9 mouse cellular contexts compared by ENCODE assay signal in genomic region chr8:127331751-127332150, GRCm38 (mm10).
DNase-seq lines count a peak whose midpoint lies in the region; ATAC-seq and TF ChIP-seq lines count a peak whose summit lies in the region.
"Had no signal": no experiment of that assay in that cellular context is flagged by ENCODE, and none has a peak within 500 bp of the region (broad histone marks: within the 10 kb centered on the region; RNA-seq: fewer than 3 reads in every experiment).

No protein-coding gene starts in this region.

- H3K36me3 ChIP-seq in kidney, adult 2 months (ENCODE audit: control insufficient read depth, insufficient read depth, low read length), result no peaks in the 10 kb centered on the region
- H3K36me3 ChIP-seq in kidney, embryonic 16.5 days (ENCODE audit: insufficient read depth, low read length), result no peaks in the 10 kb centered on the region
- no peaks in the 10 kb centered on the region for H3K36me3 ChIP-seq in G1E (replicated peaks)
- H3K36me3 ChIP-seq in liver, embryonic 13.5 days, result no peaks in the 10 kb centered on the region
- H3K36me3 ChIP-seq: midbrain, embryonic 12.5 days had no signal

- H3K27me3 ChIP-seq in kidney, adult 2 months (replicated peaks; ENCODE audit: control insufficient read depth, insufficient read depth, low read length), result no peaks in the 10 kb centered on the region
- H3K27me3 ChIP-seq in kidney, embryonic 16.5 days (ENCODE audit: insufficient read depth, low read length), result no peaks in the 10 kb centered on the region
- no peaks in the 10 kb centered on the region for H3K27me3 ChIP-seq in G1E (ENCODE audit: insufficient read depth, low read length)
- no peaks in the 10 kb centered on the region for H3K27me3 ChIP-seq in liver, embryonic 13.5 days
- H3K27me3 ChIP-seq: midbrain, embryonic 12.5 days had no signal

- peaks cover 14% of the 10 kb centered on the region; the same call in 1 of the 2 replicates for H3K4me1 ChIP-seq in kidney, adult 2 months (ENCODE audit: control insufficient read depth, insufficient read depth, low read length)
- H3K4me1 ChIP-seq in kidney, embryonic 16.5 days (ENCODE audit: insufficient read depth, low read length), result peaks cover 8% of the 10 kb centered on the region; the same call in 1 of the 2 replicates
- H3K4me1 ChIP-seq in G1E (ENCODE audit: insufficient read depth, low read depth, low read length), result no peaks in the 10 kb centered on the region
- H3K4me1 ChIP-seq in liver, embryonic 13.5 days (replicated peaks), result no peaks in the 10 kb centered on the region; the same call in 1 of the 2 replicates

- no peak overlapping the region for H3K27ac ChIP-seq in kidney, adult 2 months (ENCODE audit: insufficient read depth, low read depth, low read length)
- no peak overlapping the region for H3K27ac ChIP-seq in kidney, embryonic 16.5 days (ENCODE audit: low read length)
- H3K27ac ChIP-seq in liver, embryonic 13.5 days, result no peak overlapping the region
- H3K27ac ChIP-seq: midbrain, embryonic 12.5 days had no signal

- H3K4me3 ChIP-seq in kidney, adult 2 months (ENCODE audit: insufficient read depth, low read depth, low read length), result no peak overlapping the region
- H3K4me3 ChIP-seq in kidney, embryonic 16.5 days (ENCODE audit: low read length), result no peak overlapping the region
- no peak overlapping the region for H3K4me3 ChIP-seq in G1E (ENCODE audit: low read depth, low read length)
- H3K4me3 ChIP-seq in liver, embryonic 13.5 days (replicated peaks), result no peak overlapping the region
- H3K4me3 ChIP-seq: midbrain, embryonic 12.5 days had no signal

- DNase-seq in kidney, adult 2 months, result peak; percentile 65
- DNase-seq in G1E (ENCODE audit: low spot score), result no peak
- DNase-seq in brain, adult 2 months (ENCODE audit: low read depth, low spot score), result peak; percentile 48
- DNase-seq in gastrocnemius, postnatal 4 days (ENCODE audit: low spot score in 2 of 2), result peak; percentile 27 to 56
- DNase-seq in liver, embryonic 13.5 days, result peak; percentile 6
- DNase-seq in right cerebral cortex, postnatal 14 days, result peak; percentile 57

- H3K4me2 ChIP-seq in kidney, embryonic 16.5 days (replicated peaks; ENCODE audit: low read depth, low read length), result no peak overlapping the region
- no peak overlapping the region for H3K4me2 ChIP-seq in liver, embryonic 13.5 days
- H3K4me2 ChIP-seq: midbrain, embryonic 12.5 days had no signal

- TF ChIP-seq POLR2A in kidney, adult 2 months (IDR thresholded peaks at IDR 0.05; ENCODE audit: low read depth, low read length), result no peak

- H3K9ac ChIP-seq in kidney, embryonic 16.5 days (replicated peaks; ENCODE audit: low read length), result no peak overlapping the region
- H3K9ac ChIP-seq in liver, embryonic 13.5 days, result no peak overlapping the region
- H3K9ac ChIP-seq: midbrain, embryonic 12.5 days had no signal

- ATAC-seq in kidney, embryonic 16.5 days (ENCODE audit: low FRiP score, low TSS enrichment), result no peak
- no peak for ATAC-seq in G1E (ENCODE audit: extremely low read depth, insufficient number of reproducible peaks, low FRiP score, poor library complexity, severe bottlenecking)
- no peak for ATAC-seq in liver, embryonic 13.5 days (ENCODE audit: low read depth)
- no peak for ATAC-seq in inflammation-experienced regulatory T-cells, adult 6 months

- H3K9me3 ChIP-seq in kidney, embryonic 16.5 days (ENCODE audit: low read length), result peaks cover 5% of the 10 kb centered on the region; the same call in 1 of the 2 replicates
- H3K9me3 ChIP-seq in G1E (replicated peaks), result peaks cover 51% of the 10 kb centered on the region
- H3K9me3 ChIP-seq in liver, embryonic 13.5 days (replicated peaks), result no peaks in the 10 kb centered on the region
- H3K9me3 ChIP-seq: midbrain, embryonic 12.5 days had no signal

- 100% methylated on average over 1 of the region's 1 CpGs for WGBS in kidney, adult 2 months
- 100% methylated on average over 1 of the region's 1 CpGs for WGBS in kidney, embryonic 16.5 days
- 82% methylated on average over 1 of the region's 1 CpGs for WGBS in liver, embryonic 13.5 days (ENCODE audit: insufficient replicate concordance)

- TF ChIP-seq CTCF in kidney, adult 2 months (conservative IDR thresholded peaks at IDR 0.05; ENCODE audit: insufficient read depth, insufficient read length, low read depth, low read length), result peak; percentile 90
- TF ChIP-seq CTCF in G1E (IDR thresholded peaks at IDR 0.05; ENCODE audit: low read depth, low read length), result peak; percentile 28; the same call in 1 of the 2 replicates
